Mouse (Mus musculus): ENCODE measurements around the gene Ddn. TPM values are rescaled to one million over a fixed set of nuclear protein-coding genes. Genes with fewer than 3 reads are reported as not detected.

Ddn gene
- polyA plus RNA-seq, 1 experiment from 2014 or later, result 1.4 TPM

DNA sequence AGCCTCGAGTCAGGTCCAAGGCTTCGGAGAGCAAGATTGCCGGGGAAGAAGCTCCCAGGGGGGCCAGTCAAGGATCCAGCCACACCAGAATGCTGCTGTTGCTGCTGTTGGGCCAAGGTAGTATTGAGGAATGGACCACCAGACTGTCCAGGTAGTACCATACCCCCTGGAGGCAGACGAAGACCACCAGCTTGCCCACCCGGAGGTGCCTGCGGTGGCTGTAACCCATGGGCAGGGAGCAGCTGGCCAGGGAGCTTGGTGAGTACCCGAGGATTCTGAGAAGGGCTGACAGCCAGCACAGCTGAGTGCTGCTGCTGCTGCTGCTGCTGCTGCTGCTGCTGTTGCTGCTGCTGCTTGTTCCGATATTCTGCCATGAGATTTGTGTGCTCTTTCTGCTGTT, 36.9 kb upstream of the Ddn start:
- no peak for ATAC-seq (ENCODE audit: low FRiP score, low TSS enrichment)
- WGBS, result 92% methylated on average over 8 of the region's 8 CpGs
- no peak overlapping the region for H3K27ac ChIP-seq (ENCODE audit: low read depth, low read length)
- H3K27me3 ChIP-seq (ENCODE audit: control insufficient read depth, insufficient read depth, low read length), result no peaks in the 10 kb centered on the region
- H3K9me3 ChIP-seq (ENCODE audit: control insufficient read depth, low read length), result no peaks in the 10 kb centered on the region
- H3K4me1 ChIP-seq (ENCODE audit: control insufficient read depth, insufficient read depth, low read length), result no peaks in the 10 kb centered on the region
- no peak overlapping the region for H3K4me3 ChIP-seq (ENCODE audit: low read length)
- no peak overlapping the region for H3K4me2 ChIP-seq (replicated peaks; ENCODE audit: low read depth, low read length)
- no peak overlapping the region for H3K9ac ChIP-seq (ENCODE audit: low read depth, low read length)
- H3K36me3 ChIP-seq (ENCODE audit: control insufficient read depth, insufficient read depth, low read length), result peaks cover 100% of the 10 kb centered on the region

DNA sequence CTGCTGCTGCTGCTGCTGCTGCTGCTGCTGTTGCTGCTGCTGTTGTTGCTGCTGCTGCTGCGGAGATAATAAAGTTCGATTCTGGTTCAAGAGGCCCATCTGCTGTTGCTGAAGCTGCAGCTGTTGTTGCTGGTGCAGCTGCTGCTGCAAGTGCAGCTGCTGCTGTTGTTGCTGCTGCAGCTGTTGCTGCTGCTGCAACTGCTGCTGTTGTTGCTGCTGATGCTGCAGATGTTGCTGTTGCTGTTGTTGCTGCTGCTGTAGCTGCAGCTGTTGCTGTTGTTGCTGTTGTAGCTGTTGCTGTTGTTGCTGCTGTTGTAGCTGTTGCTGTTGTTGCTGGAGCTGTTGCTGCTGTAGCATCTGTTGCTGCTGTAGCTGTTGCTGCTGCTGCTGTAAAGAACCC, 35.9 kb upstream of the Ddn start:
- no peak for ATAC-seq (ENCODE audit: low FRiP score, low TSS enrichment)
- no peaks in the 10 kb centered on the region for H3K27me3 ChIP-seq (ENCODE audit: control insufficient read depth, insufficient read depth, low read length)

DNA sequence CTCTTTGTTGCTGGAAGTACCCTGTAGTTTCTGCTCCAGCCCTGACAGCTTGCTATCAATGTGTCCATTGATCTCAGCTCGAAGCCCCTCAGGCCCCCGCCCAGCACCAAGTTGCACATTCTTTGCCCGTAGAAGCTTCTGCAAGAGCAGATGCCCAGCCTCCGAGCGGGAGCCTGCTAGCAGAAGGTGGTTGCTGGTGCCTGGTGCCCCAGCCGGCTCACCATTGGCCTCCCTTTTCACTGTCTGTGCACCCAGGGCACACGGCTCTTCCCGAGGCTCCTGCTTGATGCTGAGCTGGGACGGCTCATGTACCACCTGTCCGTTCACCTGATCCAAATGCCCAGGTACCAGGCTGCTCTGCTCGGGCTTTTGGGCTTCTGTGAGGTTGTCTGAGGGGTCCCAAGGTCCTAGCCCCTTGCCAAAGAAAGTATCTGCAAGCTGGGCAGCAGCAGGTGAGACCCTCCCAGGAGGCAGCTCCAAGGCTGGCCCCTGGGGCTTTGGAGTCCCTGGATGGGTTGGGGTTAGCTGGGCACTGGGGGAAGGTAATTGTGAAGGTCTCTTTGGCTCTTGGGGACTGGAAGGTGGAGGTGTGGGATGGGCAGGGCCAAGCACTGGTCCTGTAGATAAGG, 34.4 kb upstream of the Ddn start:
- H3K4me3 ChIP-seq (ENCODE audit: low read length), result no peak overlapping the region
- 95% methylated on average over 11 of the region's 11 CpGs for WGBS
- H3K36me3 ChIP-seq (ENCODE audit: control insufficient read depth, insufficient read depth, low read length), result peaks cover 100% of the 10 kb centered on the region
- H3K4me1 ChIP-seq (ENCODE audit: control insufficient read depth, insufficient read depth, low read length), result no peaks in the 10 kb centered on the region
- no peak overlapping the region for H3K9ac ChIP-seq (ENCODE audit: low read depth, low read length)
- H3K27ac ChIP-seq (ENCODE audit: low read depth, low read length), result no peak overlapping the region
- no peaks in the 10 kb centered on the region for H3K9me3 ChIP-seq (ENCODE audit: control insufficient read depth, low read length)
- H3K4me2 ChIP-seq (replicated peaks; ENCODE audit: low read depth, low read length), result no peak overlapping the region
- ATAC-seq (ENCODE audit: low FRiP score, low TSS enrichment), result no peak
- H3K27me3 ChIP-seq (ENCODE audit: control insufficient read depth, insufficient read depth, low read length), result no peaks in the 10 kb centered on the region

More for the DNA sequence above, 35.9 kb upstream of the Ddn start:
- Histone ChIP-seq H3K4me1 (ENCODE audit: control insufficient read depth, insufficient read depth, low read length) (no peaks in the 10 kb centered on the region), H3K36me3 (ENCODE audit: control insufficient read depth, insufficient read depth, low read length) (peaks cover 100% of the 10 kb centered on the region), H3K27ac (ENCODE audit: low read depth, low read length) (no peak overlapping the region), H3K4me3 (ENCODE audit: low read length) (no peak overlapping the region), H3K9ac (ENCODE audit: low read depth, low read length) (no peak overlapping the region), H3K4me2 (replicated peaks; ENCODE audit: low read depth, low read length) (no peak overlapping the region), H3K9me3 (ENCODE audit: control insufficient read depth, low read length) (no peaks in the 10 kb centered on the region)
- 91% methylated on average over 2 of the region's 2 CpGs for WGBS

DNA sequence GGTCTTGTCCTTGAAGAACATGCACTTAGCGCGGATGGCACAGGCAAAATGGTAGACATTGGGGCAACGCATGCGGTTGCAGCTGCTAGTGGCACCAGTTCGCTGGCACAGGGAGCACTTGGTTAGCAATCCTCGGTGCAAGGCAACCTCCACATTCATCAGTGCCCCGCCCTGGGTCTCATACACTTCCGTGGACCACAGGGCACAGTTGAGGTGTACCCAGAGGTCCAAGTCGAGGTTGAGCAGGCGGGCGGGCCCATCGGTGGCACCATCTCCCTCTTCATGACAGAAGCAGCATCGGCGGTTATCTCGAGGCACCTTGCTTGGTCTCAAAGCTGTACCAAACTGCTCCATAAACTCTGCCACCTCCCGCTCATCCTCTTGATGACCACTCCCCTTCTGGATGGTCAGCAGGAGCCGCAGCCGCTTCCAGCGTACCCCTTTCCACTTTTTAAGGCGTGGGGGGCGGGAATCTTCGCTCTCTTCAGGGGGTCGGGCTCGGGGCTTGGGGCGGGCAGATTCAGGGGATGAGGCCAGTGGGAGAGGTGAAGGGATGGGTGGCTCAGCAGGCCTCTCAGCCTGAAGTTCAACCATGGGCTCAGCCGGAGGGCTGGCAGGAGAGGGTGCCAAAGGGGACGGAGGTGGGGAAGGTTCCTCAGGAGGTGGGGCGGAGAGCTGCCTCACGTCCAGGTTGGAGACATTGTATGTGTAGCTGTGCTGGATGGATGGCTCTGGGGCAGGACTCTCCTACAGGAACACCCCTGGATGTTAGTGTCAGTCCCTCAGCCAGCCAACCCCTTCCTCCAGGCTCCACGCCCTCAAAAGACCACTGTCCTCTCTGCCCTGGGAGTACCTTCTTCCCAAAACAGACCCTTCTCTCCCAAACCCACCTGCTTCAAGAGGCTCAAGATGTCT, 30.6 kb upstream of the Ddn start:
- Histone ChIP-seq H3K27ac (ENCODE audit: low read depth, low read length) (no peak overlapping the region), H3K9ac (ENCODE audit: low read depth, low read length) (no peak overlapping the region), H3K27me3 (ENCODE audit: control insufficient read depth, insufficient read depth, low read length) (no peaks in the 10 kb centered on the region), H3K4me2 (replicated peaks; ENCODE audit: low read depth, low read length) (no peak overlapping the region), H3K4me1 (ENCODE audit: control insufficient read depth, insufficient read depth, low read length) (no peaks in the 10 kb centered on the region), H3K36me3 (ENCODE audit: control insufficient read depth, insufficient read depth, low read length) (peaks cover 100% of the 10 kb centered on the region), H3K4me3 (ENCODE audit: low read length) (no peak overlapping the region), H3K9me3 (ENCODE audit: control insufficient read depth, low read length) (no peaks in the 10 kb centered on the region)
- 95% methylated on average over 30 of the region's 30 CpGs for WGBS
- no peak for ATAC-seq (ENCODE audit: low FRiP score, low TSS enrichment)

DNA sequence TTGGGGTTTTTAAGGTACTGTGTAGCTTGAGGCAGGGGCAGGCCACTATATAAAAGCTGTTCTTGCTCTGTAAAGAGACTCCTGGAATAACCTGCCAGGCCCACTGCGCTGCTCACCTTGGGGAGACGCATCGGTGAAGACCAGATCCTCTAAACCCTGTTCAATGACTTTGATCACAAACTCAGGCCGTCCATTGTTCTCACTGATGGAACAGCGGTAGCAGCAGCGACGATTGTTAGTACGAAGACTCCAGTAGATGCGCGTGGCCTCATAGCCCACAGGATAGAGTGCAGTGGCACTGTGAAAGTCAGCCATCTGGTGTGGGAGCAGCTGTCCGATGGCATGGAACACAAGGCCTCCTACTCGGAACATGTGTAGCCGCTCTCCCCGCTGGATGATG, 29.9 kb upstream of the Ddn start:
- no peaks in the 10 kb centered on the region for H3K27me3 ChIP-seq (ENCODE audit: control insufficient read depth, insufficient read depth, low read length)
- peaks cover 100% of the 10 kb centered on the region for H3K36me3 ChIP-seq (ENCODE audit: control insufficient read depth, insufficient read depth, low read length)
- no peak overlapping the region for H3K9ac ChIP-seq (ENCODE audit: low read depth, low read length)
- no peaks in the 10 kb centered on the region for H3K4me1 ChIP-seq (ENCODE audit: control insufficient read depth, insufficient read depth, low read length)
- no peak overlapping the region for H3K4me2 ChIP-seq (replicated peaks; ENCODE audit: low read depth, low read length)
- no peak overlapping the region for H3K4me3 ChIP-seq (ENCODE audit: low read length)
- 93% methylated on average over 14 of the region's 14 CpGs for WGBS
- no peaks in the 10 kb centered on the region for H3K9me3 ChIP-seq (ENCODE audit: control insufficient read depth, low read length)
- no peak overlapping the region for H3K27ac ChIP-seq (ENCODE audit: low read depth, low read length)
- ATAC-seq (ENCODE audit: low FRiP score, low TSS enrichment), result no peak

DNA sequence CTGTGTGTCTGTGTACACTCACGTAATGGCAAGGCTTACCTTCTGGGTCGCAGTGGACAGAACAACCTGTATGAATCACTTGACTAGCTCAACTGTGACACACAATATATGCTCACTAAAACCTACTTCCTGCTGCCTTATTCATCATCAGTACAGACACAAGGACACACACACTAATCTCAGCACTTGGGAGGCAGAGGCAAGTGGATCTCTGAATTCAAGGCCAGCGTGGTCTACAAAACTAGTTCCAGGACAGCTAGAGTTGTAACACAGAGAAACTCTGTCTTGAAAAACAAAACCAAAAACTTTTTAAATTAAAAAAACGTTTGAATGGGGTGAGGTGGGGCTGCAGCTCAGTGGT, 28.4 kb upstream of the Ddn start:
- 78% methylated on average over 4 of the region's 4 CpGs for WGBS
- Histone ChIP-seq H3K27ac (ENCODE audit: low read depth, low read length) (no peak overlapping the region), H3K4me2 (replicated peaks; ENCODE audit: low read depth, low read length) (no peak overlapping the region), H3K9ac (ENCODE audit: low read depth, low read length) (no peak overlapping the region), H3K4me3 (ENCODE audit: low read length) (no peak overlapping the region), H3K36me3 (ENCODE audit: control insufficient read depth, insufficient read depth, low read length) (peaks cover 97% of the 10 kb centered on the region), H3K27me3 (ENCODE audit: control insufficient read depth, insufficient read depth, low read length) (no peaks in the 10 kb centered on the region), H3K4me1 (ENCODE audit: control insufficient read depth, insufficient read depth, low read length) (no peaks in the 10 kb centered on the region), H3K9me3 (ENCODE audit: control insufficient read depth, low read length) (no peaks in the 10 kb centered on the region)
- no peak for ATAC-seq (ENCODE audit: low FRiP score, low TSS enrichment)

DNA sequence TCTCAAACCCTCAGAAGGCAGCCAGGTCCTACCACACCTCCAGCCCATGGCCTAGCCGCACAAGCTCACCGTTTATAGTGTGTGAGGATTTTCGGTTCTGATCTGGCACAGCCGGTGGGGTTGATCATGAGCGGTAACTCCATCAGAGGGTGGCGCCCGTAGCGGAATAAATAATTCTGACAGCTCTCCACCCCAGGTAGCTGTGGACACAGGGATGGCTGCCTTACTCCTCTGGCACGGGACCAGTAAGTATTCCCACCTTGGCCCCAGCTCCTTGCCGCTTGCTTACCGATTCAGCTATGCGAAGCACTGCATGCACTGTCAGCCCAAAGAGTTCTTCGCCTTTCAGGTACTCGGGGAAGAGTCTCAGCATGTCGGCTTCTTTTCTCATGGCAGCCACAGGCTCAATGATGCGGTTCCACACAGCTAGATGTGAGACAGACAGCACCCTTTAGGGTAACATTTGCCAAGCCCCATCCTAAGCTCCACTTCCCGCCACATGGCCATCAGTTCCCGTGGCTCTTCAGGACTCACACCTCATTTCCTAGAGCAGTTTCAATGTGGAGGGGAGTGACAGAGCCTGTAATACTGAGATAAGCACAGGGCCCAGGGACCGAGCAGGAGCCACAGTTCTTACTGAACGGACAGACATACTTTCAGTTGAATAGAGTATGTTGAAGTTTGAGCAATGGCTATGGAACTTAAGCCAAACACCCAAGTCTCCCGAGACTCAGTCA, 27.9 kb upstream of the Ddn start:
- Histone ChIP-seq H3K27ac (ENCODE audit: low read depth, low read length) (no peak overlapping the region), H3K4me2 (replicated peaks; ENCODE audit: low read depth, low read length) (no peak overlapping the region), H3K9me3 (ENCODE audit: control insufficient read depth, low read length) (no peaks in the 10 kb centered on the region), H3K4me3 (ENCODE audit: low read length) (no peak overlapping the region), H3K9ac (ENCODE audit: low read depth, low read length) (no peak overlapping the region), H3K4me1 (ENCODE audit: control insufficient read depth, insufficient read depth, low read length) (no peaks in the 10 kb centered on the region), H3K36me3 (ENCODE audit: control insufficient read depth, insufficient read depth, low read length) (peaks cover 92% of the 10 kb centered on the region), H3K27me3 (ENCODE audit: control insufficient read depth, insufficient read depth, low read length) (no peaks in the 10 kb centered on the region)
- WGBS, result 92% methylated on average over 21 of the region's 21 CpGs
- ATAC-seq (ENCODE audit: low FRiP score, low TSS enrichment), result no peak

DNA sequence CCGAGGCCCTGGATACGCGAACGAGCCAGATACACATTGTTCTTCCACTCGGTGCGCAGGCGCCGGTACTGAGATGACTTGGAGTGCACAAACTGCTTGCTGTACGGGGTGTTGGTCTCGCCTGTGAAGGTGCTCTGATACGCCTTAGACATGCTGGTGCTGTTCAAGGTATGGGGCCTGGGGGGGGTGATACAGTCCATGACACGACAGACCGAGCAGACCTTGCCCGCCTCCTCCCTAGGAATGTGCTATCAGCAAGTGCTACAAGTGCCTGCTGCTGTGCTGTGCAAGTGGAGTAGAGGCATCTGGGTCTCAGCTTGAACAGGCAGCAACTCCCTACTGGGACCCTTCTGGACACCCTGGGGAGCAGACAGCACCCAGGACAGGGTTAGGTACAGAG, 26.0 kb upstream of the Ddn start:
- Histone ChIP-seq H3K4me1 (ENCODE audit: control insufficient read depth, insufficient read depth, low read length) (no peaks in the 10 kb centered on the region), H3K4me2 (replicated peaks; ENCODE audit: low read depth, low read length) (no peak overlapping the region), H3K27me3 (ENCODE audit: control insufficient read depth, insufficient read depth, low read length) (no peaks in the 10 kb centered on the region), H3K9ac (ENCODE audit: low read depth, low read length) (no peak overlapping the region), H3K4me3 (ENCODE audit: low read length) (no peak overlapping the region), H3K9me3 (ENCODE audit: control insufficient read depth, low read length) (no peaks in the 10 kb centered on the region), H3K36me3 (ENCODE audit: control insufficient read depth, insufficient read depth, low read length) (peaks cover 73% of the 10 kb centered on the region), H3K27ac (ENCODE audit: low read depth, low read length) (no peak overlapping the region)
- 91% methylated on average over 14 of the region's 14 CpGs for WGBS
- no peak for ATAC-seq (ENCODE audit: low FRiP score, low TSS enrichment)

DNA sequence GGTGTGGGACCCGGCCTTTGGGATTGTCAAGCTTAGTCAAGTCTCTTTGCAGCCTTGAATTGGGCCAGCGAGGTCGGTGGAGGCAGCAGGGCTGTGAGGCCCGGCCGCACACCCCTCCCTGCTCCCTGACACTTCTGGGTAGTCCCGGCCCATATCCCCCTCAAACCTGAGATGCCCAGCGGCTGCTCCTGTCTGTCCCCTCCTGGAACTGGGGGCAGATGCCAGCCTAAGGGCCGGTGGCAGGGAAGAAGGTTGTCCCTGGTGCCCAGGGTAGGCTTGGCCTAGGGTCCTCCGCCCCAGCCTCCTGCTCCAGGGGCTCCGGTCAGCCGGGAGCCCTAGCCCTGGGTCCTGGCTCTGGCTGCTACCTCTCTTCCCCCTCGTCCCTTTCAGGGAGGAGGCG, 24.8 kb upstream of the Ddn start:
- no peak overlapping the region for H3K4me3 ChIP-seq (ENCODE audit: low read length)
- H3K9me3 ChIP-seq (ENCODE audit: control insufficient read depth, low read length), result no peaks in the 10 kb centered on the region
- no peak overlapping the region for H3K27ac ChIP-seq (ENCODE audit: low read depth, low read length)
- H3K9ac ChIP-seq (ENCODE audit: low read depth, low read length), result no peak overlapping the region
- WGBS, result 81% methylated on average over 13 of the region's 13 CpGs
- no peaks in the 10 kb centered on the region for H3K27me3 ChIP-seq (ENCODE audit: control insufficient read depth, insufficient read depth, low read length)
- no peak overlapping the region for H3K4me2 ChIP-seq (replicated peaks; ENCODE audit: low read depth, low read length)
- H3K4me1 ChIP-seq (ENCODE audit: control insufficient read depth, insufficient read depth, low read length), result peaks cover 10% of the 10 kb centered on the region
- peaks cover 61% of the 10 kb centered on the region for H3K36me3 ChIP-seq (ENCODE audit: control insufficient read depth, insufficient read depth, low read length)
- ATAC-seq (ENCODE audit: low FRiP score, low TSS enrichment), result no peak

Data from kidney, embryonic 14.5 days (tissue).